Mouse (Mus musculus) hindbrain, embryonic 14.5 days (tissue): ENCODE data around the gene Hes7. TPM values are rescaled to one million over a fixed set of nuclear protein-coding genes. Genes with fewer than 3 reads are reported as not detected.

ENCODE experiments used
- ATAC-seq: fragments of 200-750 bp; cut with Nextera tagmentation; 2 replicates; pipeline ENCODE4 v1.8.0; 2017; ENCODE audit warnings: moderate number of reproducible peaks, mild to moderate bottlenecking, moderate TSS enrichment, moderate library complexity; ENCODE audit not compliant: low FRiP score
- DNase-seq: peaks from one replicate; pipeline ENCODE4 v3.0.0-alpha.2; 2015; ENCODE audit warnings: low spot score
- H3K27ac ChIP-seq: fragments of 300-500 bp; sonication (generic); 2 replicates; pipeline ENCODE4 v1.5.1; 2014; ENCODE audit warnings: mild to moderate bottlenecking, moderate library complexity
- H3K27me3 ChIP-seq: fragments of 300-500 bp; sonication (generic); 2 replicates; pipeline ENCODE4 v1.6.1; 2014; ENCODE audit warnings: mild to moderate bottlenecking, low read length, mixed read lengths; ENCODE audit not compliant: control insufficient read depth, insufficient read depth
- H3K36me3 ChIP-seq: fragments of 300-500 bp; sonication (generic); replicated peaks from 2 replicates; pipeline ENCODE4 v1.6.1; 2014; ENCODE audit not compliant: control insufficient read depth, insufficient read depth
- H3K4me1 ChIP-seq: fragments of 300-500 bp; sonication (generic); replicated peaks from 2 replicates; pipeline ENCODE4 v1.6.1; 2014; ENCODE audit warnings: antibody characterized with exemption, low read length, mixed read lengths; ENCODE audit not compliant: control insufficient read depth, insufficient read depth
- H3K4me2 ChIP-seq: fragments of 300-500 bp; sonication (generic); replicated peaks from 2 replicates; pipeline ENCODE4 v1.6.1; 2014; ENCODE audit warnings: mild to moderate bottlenecking, moderate library complexity
- H3K4me3 ChIP-seq: fragments of 300-500 bp; sonication (generic); replicated peaks from 2 replicates; pipeline ENCODE4 v1.5.1; 2014; ENCODE audit warnings: mild to moderate bottlenecking, low read length
- H3K9ac ChIP-seq: fragments of 300-500 bp; sonication (generic); 2 replicates; pipeline ENCODE4 v1.6.1; 2014
- H3K9me3 ChIP-seq: fragments of 300-500 bp; sonication (generic); 2 replicates; pipeline ENCODE4 v1.6.1; 2016; ENCODE audit warnings: low read length; ENCODE audit not compliant: control insufficient read depth
- WGBS: fragments of 180-500 bp; shearing (Covaris S2); extraction: QIAGEN DNeasy Blood & Tissue Kit; methylation state at CpG from one replicate; pipeline ENCODE4 v1.1.7; 2014; 5-methylcytosine and 5-hydroxymethylcytosine counted together
- polyA plus RNA-seq: library from polyadenylated mRNA; unstranded; fragments of >200 nt; fragmentation: Nextera tagmentation; extraction: Ambion mirVana; gene quantifications from 2 replicates; pipeline ENCODE4 v1.2.1, GENCODE M21; 2014

Hes7 gene
- polyA plus RNA-seq, 1 experiment from 2014 or later = 0.43 TPM

DNA sequence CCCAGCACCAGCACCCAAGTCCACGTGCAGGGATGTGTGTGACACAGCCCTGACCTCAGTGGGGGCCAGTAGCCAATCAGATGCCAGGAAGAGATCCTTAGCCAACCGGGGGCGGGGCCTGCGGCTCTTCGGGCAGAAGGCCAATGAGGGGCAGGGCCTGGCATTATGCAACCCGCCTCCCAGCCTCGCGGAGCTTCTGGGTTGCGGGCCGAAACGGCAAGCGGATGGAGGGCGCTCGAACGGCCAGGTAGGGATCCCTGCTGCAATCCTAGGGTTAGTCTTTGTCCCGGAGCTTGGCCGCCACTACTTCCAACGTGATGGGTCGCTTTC, 21.5 kb upstream of the Hes7 start:
- DNase-seq (peak; percentile 87), ATAC-seq (peak; percentile 14)
- Histone ChIP-seq H3K9me3 (no peaks in the 10 kb centered on the region), H3K4me1 (peaks cover 44% of the 10 kb centered on the region), H3K9ac (peak overlapping the region; percentile 68), H3K27me3 (no peaks in the 10 kb centered on the region), H3K27ac (peak overlapping the region; percentile 56), H3K4me3 (peak overlapping the region; percentile 46), H3K36me3 (peaks cover 29% of the 10 kb centered on the region), H3K4me2 (peak overlapping the region; percentile 74)
- under 1% methylated on average over 19 of the region's 19 CpGs for WGBS

DNA sequence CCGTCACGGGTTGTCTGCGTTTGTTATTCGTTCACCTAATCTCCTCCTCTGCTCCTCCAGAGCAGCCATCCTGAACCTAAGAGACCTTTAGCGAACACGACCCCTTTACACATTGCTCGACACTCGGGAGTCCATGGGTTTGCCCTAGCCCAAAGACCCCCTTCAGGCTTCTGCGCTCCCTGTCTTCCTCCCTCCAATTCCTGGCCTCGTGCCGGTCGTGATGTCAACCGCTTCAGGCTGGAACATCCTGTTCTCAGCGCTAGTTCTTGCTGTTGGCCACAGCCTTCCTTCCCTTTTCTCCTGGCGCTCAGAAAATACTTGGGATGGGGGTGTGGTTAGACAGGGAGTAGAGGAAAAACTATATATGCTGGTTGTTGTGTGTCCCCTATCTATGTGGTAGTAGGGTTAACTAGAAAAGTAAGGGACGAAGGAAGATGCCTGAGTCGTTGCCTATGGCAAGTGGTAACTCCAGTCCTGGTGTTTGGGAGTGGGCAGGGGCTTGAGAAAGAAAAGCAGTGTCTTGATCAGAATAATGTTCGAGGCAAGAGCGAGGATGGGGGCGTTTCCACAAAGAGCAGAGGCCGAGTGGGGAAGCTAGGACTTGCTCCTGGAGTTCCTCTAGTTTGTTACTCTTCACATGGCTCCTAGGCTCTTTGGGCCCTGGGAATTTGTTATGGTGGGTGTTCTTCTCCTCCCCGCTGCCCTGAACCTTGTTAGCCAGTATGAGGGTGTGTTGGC, 20.9 kb upstream of the Hes7 start:
- DNase-seq (peak; percentile 53), ATAC-seq (no peak)
- peaks cover 35% of the 10 kb centered on the region for H3K36me3 ChIP-seq
- no peaks in the 10 kb centered on the region for H3K9me3 ChIP-seq
- under 1% methylated on average over 22 of the region's 22 CpGs for WGBS
- peak overlapping the region; percentile 46 for H3K4me3 ChIP-seq
- peak overlapping the region; percentile 74 for H3K4me2 ChIP-seq
- peak overlapping the region; percentile 56 for H3K27ac ChIP-seq
- peak overlapping the region; percentile 68 for H3K9ac ChIP-seq
- no peaks in the 10 kb centered on the region for H3K27me3 ChIP-seq
- H3K4me1 ChIP-seq = peaks cover 44% of the 10 kb centered on the region

DNA sequence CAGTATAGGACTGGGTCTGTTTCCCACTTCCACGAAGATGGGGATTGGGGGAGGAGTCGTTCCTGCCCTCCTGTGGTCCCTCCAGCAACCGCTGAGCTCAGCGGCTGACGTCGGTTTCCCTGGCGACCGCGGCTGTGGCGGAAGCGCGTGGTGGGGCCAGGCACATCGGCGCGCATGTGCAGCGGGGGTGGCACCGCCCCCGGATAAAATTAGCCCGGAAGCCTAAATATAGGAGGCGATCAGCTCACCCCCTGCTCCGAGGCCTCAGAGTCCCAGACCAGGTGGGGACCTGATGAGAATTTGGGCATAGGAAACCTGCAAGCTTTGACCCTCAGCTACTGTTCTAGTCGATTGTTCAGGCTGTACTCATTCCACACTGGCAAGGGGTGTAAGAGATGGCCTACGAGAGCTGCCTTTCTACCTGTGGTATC, 20.3 kb upstream of the Hes7 start:
- Histone ChIP-seq H3K27me3 (no peaks in the 10 kb centered on the region), H3K4me3 (peak overlapping the region; percentile 46), H3K9me3 (no peaks in the 10 kb centered on the region), H3K4me1 (peaks cover 44% of the 10 kb centered on the region), H3K4me2 (peak overlapping the region; percentile 74), H3K27ac (peak overlapping the region; percentile 56), H3K9ac (peak overlapping the region; percentile 68), H3K36me3 (peaks cover 41% of the 10 kb centered on the region)
- ATAC-seq (peak; percentile 13; the same call in 1 of the 2 replicates), DNase-seq (peak; percentile 82)
- WGBS = under 1% methylated on average over 23 of the region's 23 CpGs

DNA sequence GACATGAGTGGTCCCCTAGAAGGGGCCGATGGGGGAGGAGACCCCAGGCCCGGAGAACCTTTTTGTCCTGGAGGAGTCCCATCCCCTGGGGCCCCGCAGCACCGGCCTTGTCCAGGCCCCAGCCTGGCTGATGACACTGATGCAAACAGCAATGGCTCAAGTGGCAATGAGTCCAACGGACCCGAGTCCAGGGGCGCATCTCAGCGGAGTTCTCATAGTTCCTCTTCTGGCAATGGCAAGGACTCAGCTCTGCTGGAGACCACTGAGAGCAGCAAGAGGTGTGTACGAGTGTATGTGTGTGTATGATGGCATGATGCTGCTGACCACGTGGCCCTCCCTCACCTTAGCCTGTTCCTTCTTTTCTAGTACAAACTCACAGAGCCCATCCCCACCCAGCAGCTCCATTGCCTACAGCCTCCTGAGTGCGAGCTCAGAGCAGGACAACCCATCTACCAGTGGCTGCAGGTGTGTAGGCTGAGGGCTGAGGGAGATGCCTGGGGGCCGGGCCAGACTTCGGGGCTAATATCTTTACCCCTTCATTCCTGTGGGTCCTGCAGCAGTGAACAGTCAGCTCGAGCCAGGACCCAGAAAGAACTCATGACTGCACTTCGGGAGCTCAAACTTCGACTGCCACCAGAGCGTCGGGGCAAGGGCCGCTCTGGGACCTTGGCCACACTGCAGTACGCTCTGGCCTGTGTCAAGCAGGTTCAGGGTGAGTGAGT, 19.4 kb upstream of the Hes7 start:
- H3K9ac ChIP-seq = peak overlapping the region; percentile 68; the same call in 1 of the 2 replicates
- no peaks in the 10 kb centered on the region for H3K27me3 ChIP-seq
- peak overlapping the region; percentile 46 for H3K4me3 ChIP-seq
- WGBS = 91% methylated on average over 20 of the region's 20 CpGs
- peaks cover 38% of the 10 kb centered on the region for H3K4me1 ChIP-seq
- peaks cover 50% of the 10 kb centered on the region for H3K36me3 ChIP-seq
- no peak overlapping the region for H3K27ac ChIP-seq
- H3K4me2 ChIP-seq = peak overlapping the region; percentile 74
- H3K9me3 ChIP-seq = no peaks in the 10 kb centered on the region
- no peak for DNase-seq
- ATAC-seq = no peak

DNA sequence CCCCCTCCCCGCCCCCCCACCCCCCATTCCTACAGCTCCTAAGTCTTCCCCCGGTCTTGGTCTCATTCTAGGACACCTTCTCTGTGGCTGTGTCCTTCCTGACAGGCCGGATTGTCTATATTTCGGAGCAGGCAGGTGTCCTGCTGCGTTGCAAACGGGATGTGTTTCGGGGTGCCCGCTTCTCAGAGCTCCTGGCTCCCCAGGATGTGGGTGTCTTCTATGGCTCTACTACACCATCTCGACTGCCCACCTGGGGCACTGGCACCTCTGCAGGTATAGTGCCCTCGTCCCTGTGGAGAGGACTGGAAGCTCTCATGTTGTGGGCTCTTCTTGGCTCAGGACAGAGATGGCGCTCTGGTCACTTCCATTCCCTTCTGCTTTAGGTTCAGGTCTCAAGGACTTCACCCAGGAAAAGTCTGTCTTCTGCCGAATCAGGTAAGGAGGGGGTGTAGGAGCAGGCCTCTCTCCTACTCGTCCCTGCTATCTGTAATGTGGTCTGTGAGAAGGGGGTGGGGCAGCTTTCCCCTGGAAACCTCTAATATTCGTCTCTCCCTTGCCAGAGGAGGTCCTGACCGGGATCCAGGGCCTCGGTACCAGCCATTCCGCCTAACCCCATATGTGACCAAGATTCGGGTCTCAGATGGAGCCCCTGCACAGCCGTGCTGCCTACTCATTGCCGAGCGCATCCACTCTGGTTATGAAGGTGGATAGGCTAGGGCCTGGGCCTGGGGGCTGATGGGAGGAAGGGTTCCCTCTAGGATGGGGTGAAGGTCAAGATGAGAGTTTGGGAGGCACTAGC, 18.4 kb upstream of the Hes7 start:
- Histone ChIP-seq H3K9me3 (no peaks in the 10 kb centered on the region), H3K4me2 (no peak overlapping the region), H3K4me1 (peaks cover 31% of the 10 kb centered on the region), H3K27me3 (no peaks in the 10 kb centered on the region), H3K9ac (no peak overlapping the region), H3K4me3 (no peak overlapping the region), H3K27ac (no peak overlapping the region), H3K36me3 (peaks cover 55% of the 10 kb centered on the region)
- ATAC-seq = no peak
- no peak for DNase-seq
- WGBS = 95% methylated on average over 21 of the region's 21 CpGs

DNA sequence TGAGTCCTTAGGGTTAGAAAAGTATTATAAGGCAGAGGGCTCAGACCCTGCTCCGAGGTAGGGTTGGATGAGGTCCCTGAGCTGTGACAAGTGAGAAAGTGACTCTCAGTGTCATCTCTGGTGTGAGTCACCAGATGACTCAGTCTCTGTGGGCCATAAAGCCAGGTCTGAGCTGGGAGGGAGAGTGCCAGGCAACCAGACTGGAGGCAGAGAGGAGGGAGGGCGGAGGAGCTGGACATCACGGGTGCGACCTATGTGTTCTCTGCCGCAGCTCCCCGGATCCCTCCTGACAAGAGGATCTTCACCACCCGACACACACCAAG, 17.8 kb upstream of the Hes7 start:
- no peak for DNase-seq
- no peak overlapping the region for H3K4me2 ChIP-seq
- no peak for ATAC-seq

DNA sequence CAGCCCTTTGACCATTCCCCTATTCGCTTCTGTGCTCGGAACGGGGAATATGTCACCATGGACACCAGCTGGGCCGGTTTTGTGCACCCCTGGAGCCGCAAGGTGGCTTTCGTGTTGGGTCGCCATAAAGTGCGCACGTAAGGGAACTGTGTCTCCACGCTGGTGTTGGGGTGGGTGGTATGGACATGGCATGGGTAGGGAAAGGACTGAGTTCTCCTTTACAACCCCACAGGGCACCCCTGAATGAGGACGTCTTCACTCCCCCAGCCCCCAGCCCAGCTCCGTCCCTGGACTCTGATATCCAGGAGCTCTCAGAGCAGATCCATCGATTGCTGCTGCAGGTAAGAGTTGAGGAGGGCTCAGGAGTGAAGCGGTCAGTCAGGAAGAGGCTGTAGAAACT, 17.1 kb upstream of the Hes7 start:
- WGBS = 96% methylated on average over 14 of the region's 14 CpGs
- Histone ChIP-seq H3K4me2 (no peak overlapping the region), H3K27me3 (no peaks in the 10 kb centered on the region), H3K4me1 (peaks cover 18% of the 10 kb centered on the region), H3K4me3 (no peak overlapping the region), H3K36me3 (peaks cover 68% of the 10 kb centered on the region), H3K27ac (no peak overlapping the region), H3K9ac (no peak overlapping the region), H3K9me3 (no peaks in the 10 kb centered on the region)
- no peak for DNase-seq
- ATAC-seq = no peak

More for the DNA sequence above, 17.8 kb upstream of the Hes7 start:
- Histone ChIP-seq H3K27me3 (no peaks in the 10 kb centered on the region), H3K9me3 (no peaks in the 10 kb centered on the region), H3K27ac (no peak overlapping the region), H3K4me1 (peaks cover 26% of the 10 kb centered on the region), H3K36me3 (peaks cover 60% of the 10 kb centered on the region), H3K9ac (no peak overlapping the region), H3K4me3 (no peak overlapping the region)
- WGBS = 93% methylated on average over 7 of the region's 7 CpGs

DNA sequence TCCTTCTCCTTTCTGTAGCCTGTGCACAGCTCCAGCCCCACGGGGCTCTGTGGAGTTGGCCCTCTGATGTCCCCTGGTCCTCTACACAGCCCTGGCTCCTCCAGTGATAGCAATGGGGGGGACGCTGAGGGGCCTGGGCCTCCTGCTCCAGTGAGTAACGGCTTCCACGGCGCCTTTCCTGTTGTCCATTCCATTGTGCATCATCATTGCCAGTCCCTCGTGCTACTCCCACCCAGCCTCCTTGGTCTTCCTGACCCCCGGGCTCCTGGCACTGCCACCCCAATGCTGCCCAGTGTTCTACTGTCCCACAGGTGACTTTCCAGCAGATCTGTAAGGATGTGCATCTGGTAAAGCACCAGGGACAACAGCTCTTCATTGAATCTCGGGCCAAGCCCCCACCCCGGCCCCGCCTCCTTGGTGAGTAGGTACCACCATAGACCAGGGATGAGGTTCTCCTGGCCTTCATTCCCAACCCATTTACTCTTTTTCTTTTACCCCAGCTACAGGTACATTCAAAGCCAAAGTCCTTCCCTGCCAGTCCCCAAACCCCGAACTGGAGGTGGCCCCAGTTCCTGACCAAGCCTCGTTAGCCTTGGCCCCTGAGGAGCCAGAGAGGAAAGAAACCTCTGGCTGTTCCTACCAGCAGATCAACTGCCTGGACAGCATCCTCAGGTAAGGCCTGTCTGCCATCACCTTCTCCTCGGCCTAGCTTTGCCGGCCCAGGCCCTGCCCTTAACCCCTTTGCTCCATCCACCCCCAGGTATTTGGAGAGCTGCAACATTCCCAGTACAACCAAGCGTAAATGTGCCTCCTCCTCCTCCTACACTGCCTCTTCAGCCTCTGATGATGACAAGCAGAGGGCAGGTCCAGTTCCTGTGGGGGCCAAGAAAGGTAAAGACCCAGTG, 16.4 kb upstream of the Hes7 start:
- peaks cover 13% of the 10 kb centered on the region for H3K4me1 ChIP-seq
- DNase-seq (no peak), ATAC-seq (no peak)
- peaks cover 74% of the 10 kb centered on the region for H3K36me3 ChIP-seq
- no peak overlapping the region for H3K4me2 ChIP-seq
- no peaks in the 10 kb centered on the region for H3K9me3 ChIP-seq
- WGBS = 93% methylated on average over 15 of the region's 15 CpGs
- no peaks in the 10 kb centered on the region for H3K27me3 ChIP-seq
- H3K4me3 ChIP-seq = no peak overlapping the region
- H3K9ac ChIP-seq = no peak overlapping the region
- no peak overlapping the region for H3K27ac ChIP-seq
